Mouse (Mus musculus) testis, adult 2 months (tissue): ENCODE results near the gene Tigar. TPM values are rescaled to one million over a fixed set of nuclear protein-coding genes. Genes with fewer than 3 reads are reported as not detected.

Experiments
- H3K27ac ChIP-seq: fragments of 200-500 bp; 2 replicates; pipeline ENCODE4 v1.5.1; 2012; ENCODE audit warnings: low read depth, low read length; ENCODE audit not compliant: control insufficient read depth, insufficient read depth
- H3K27me3 ChIP-seq: fragments of 200-500 bp; 2 replicates; pipeline ENCODE4 v1.6.1; 2012; ENCODE audit warnings: mild to moderate bottlenecking, low read length, moderate library complexity; ENCODE audit not compliant: control insufficient read depth, insufficient read depth
- H3K36me3 ChIP-seq: fragments of 200-500 bp; 2 replicates; pipeline ENCODE4 v1.6.1; 2012; ENCODE audit warnings: mild to moderate bottlenecking, low read length; ENCODE audit not compliant: control insufficient read depth, insufficient read depth
- H3K4me1 ChIP-seq: fragments of 200-500 bp; 2 replicates; pipeline ENCODE4 v1.6.1; 2012; ENCODE audit warnings: low read length; ENCODE audit not compliant: control insufficient read depth, insufficient read depth
- H3K4me3 ChIP-seq: fragments of 200-500 bp; 2 replicates; pipeline ENCODE4 v1.5.1; 2012; ENCODE audit warnings: low read depth, mild to moderate bottlenecking, low read length, moderate library complexity, mixed read lengths; ENCODE audit not compliant: control insufficient read depth
- CTCF ChIP-seq: fragments of 200-500 bp; IDR thresholded peaks from 2 replicates; pipeline ENCODE4 v1.5.1; 2012; ENCODE audit warnings: low read depth, mild to moderate bottlenecking, inconsistent platforms, low read length, moderate library complexity; ENCODE audit not compliant: control insufficient read depth, insufficient read depth, insufficient replicate concordance
- POLR2A ChIP-seq: fragments of 200-500 bp; IDR thresholded peaks from 2 replicates; pipeline ENCODE4 v1.6.1; 2012; ENCODE audit warnings: low read depth, mild to moderate bottlenecking, inconsistent platforms, low read length, moderate library complexity; ENCODE audit not compliant: control insufficient read depth
- polyA plus RNA-seq: library from polyadenylated mRNA; depleted of rRNA; stranded (reverse); fragments of >200 nt; gene quantifications from 2 replicates; pipeline ENCODE4 v1.2.3, GENCODE M21; 2012

Gene Tigar
- polyA plus RNA-seq, 1 experiment, result 6.7 TPM

- H3K36me3 ChIP-seq, result no peaks in the 10 kb centered on the region
- no peak for TF ChIP-seq CTCF
- no peak for TF ChIP-seq POLR2A
- H3K27me3 ChIP-seq, result no peaks in the 10 kb centered on the region
- H3K27ac ChIP-seq, result no peak overlapping the region
- no peak overlapping the region for H3K4me3 ChIP-seq
- no peaks in the 10 kb centered on the region for H3K4me1 ChIP-seq
Observed at GRCm38 (mm10) chr6:127133433-127134245, 24.3 kb upstream of the Tigar start.

GRCm38 (mm10) chr6:127132719-127133118 is 23.4 kb upstream of the Tigar start:
- TF ChIP-seq POLR2A (no peak), CTCF (no peak)
- Histone ChIP-seq H3K4me3 (no peak overlapping the region), H3K4me1 (no peaks in the 10 kb centered on the region), H3K27me3 (no peaks in the 10 kb centered on the region), H3K36me3 (no peaks in the 10 kb centered on the region), H3K27ac (no peak overlapping the region)

DNA sequence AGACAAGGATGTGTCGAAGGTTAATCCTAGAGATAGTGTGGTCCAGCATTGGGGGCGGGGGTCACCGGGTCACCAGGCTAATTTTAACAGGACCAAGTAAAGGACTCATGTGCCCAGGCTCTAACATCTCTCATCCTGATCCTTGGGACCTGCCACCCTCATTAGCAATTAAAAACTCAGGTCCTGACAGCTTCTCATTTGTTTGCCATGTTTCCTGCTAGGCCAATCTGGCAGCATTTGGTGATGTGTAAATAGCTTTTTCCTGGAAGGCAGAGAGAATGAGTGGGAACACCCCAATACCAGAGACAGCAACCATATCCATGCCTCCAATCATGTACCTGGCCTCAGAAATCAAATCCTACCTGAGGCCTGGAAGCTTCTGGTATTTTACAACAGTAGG is 22.6 kb upstream of the Tigar start:
- no peak for TF ChIP-seq POLR2A
- no peak for TF ChIP-seq CTCF
- no peak overlapping the region for H3K4me3 ChIP-seq
- no peaks in the 10 kb centered on the region for H3K27me3 ChIP-seq
- H3K4me1 ChIP-seq, result no peaks in the 10 kb centered on the region
- no peak overlapping the region for H3K27ac ChIP-seq
- no peaks in the 10 kb centered on the region for H3K36me3 ChIP-seq

DNA sequence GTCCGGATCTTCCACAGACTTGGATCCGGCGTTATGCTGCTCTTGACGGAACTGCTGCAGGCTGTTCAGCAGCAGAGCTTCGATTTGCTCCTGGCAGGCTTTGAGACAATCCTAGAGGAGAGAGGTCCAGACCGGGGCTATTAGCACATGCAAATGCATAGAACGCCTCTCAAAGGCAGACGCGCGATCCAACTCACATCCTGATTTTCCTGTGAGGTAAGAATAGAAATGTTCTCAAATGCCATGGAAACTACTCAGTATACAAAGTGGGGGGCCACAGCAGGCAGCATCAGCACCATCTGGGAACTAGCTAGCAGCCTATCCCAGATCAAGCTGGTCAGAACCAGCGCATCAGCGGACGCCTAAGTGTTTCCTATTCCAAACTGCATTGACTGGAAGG is 21.0 kb upstream of the Tigar start:
- no peaks in the 10 kb centered on the region for H3K36me3 ChIP-seq

GRCm38 (mm10) chr6:127129659-127130058 is 20.3 kb upstream of the Tigar start:
- no peak overlapping the region for H3K27ac ChIP-seq
- no peaks in the 10 kb centered on the region for H3K36me3 ChIP-seq
- H3K4me3 ChIP-seq, result no peak overlapping the region
- no peaks in the 10 kb centered on the region for H3K4me1 ChIP-seq
- TF ChIP-seq CTCF (no peak), POLR2A (no peak)
- H3K27me3 ChIP-seq, result no peaks in the 10 kb centered on the region

More for the DNA sequence above, 21.0 kb upstream of the Tigar start:
- no peaks in the 10 kb centered on the region for H3K27me3 ChIP-seq
- H3K4me3 ChIP-seq, result no peak overlapping the region
- H3K27ac ChIP-seq, result no peak overlapping the region
- no peak for TF ChIP-seq CTCF
- no peak for TF ChIP-seq POLR2A
- H3K4me1 ChIP-seq, result no peaks in the 10 kb centered on the region

GRCm38 (mm10) chr6:127123506-127123905 is 14.1 kb upstream of the Tigar start:
- H3K4me3 ChIP-seq, result no peak overlapping the region
- TF ChIP-seq POLR2A (no peak), CTCF (no peak)
- H3K36me3 ChIP-seq, result no peaks in the 10 kb centered on the region
- H3K27ac ChIP-seq, result peak overlapping the region; percentile 0; the same call in 1 of the 2 replicates
- no peaks in the 10 kb centered on the region for H3K27me3 ChIP-seq
- H3K4me1 ChIP-seq, result no peaks in the 10 kb centered on the region

DNA sequence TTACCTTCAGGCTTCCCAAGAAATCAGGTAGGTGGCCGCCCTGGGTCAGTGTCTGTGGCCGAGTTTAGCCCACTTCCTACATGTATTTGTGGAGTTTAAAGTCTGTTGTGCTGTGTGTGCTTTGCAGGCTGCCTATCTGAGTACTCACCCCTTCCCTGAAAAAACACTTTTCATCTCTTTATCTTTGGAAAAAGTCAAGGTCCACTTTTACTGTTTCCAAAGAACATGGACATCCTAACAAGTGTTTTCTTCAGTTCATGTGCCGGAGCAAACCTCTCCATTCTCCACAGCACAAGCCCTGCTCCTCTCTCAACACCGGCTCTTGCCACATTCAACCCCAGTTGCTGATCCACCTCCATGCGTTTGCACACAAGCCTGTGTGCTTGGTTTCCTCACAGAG is 13.6 kb upstream of the Tigar start:
- H3K27me3 ChIP-seq, result no peaks in the 10 kb centered on the region
- H3K4me3 ChIP-seq, result no peak overlapping the region
- TF ChIP-seq CTCF, result no peak
- no peak for TF ChIP-seq POLR2A
- H3K36me3 ChIP-seq, result no peaks in the 10 kb centered on the region
- no peaks in the 10 kb centered on the region for H3K4me1 ChIP-seq
- H3K27ac ChIP-seq, result peak overlapping the region; percentile 11; the same call in 1 of the 2 replicates
